Mouse (Mus musculus) small intestine, adult 2 months (tissue): ENCODE results near the gene Syne3.

Source experiments
- CTCF ChIP-seq: fragments of 200-500 bp; IDR thresholded peaks from 2 replicates; pipeline ENCODE4 v1.5.1; 2012; ENCODE audit warnings: low read depth, mild to moderate bottlenecking, control low read depth, inconsistent platforms, low read length, moderate library complexity, mixed read lengths; ENCODE audit not compliant: insufficient replicate concordance, insufficient read length; ENCODE audit errors: extremely low read depth
- POLR2A ChIP-seq: fragments of 200-500 bp; IDR thresholded peaks from 2 replicates; pipeline ENCODE4 v1.6.1; 2012; ENCODE audit warnings: low read depth, mild to moderate bottlenecking, control low read depth, inconsistent platforms, low read length, moderate library complexity

DNA sequence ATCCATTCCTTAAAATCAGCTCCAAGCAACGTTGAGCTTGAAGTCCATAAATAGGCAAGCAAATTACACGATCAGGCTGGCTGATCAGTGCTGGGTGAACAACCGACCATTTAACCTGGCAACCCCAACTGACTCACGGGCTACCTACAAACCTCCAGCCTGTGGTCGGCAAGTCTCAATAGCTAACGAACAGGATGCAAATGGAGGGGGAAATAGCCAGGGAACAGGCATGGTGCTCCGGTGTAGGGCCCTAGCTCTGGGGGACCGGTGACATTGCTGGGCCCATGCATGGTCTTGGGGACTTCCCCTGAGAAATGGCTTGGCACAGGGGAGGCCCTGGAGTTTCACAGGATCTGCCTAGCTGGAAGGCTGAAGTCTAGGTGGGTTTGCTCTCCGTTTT is 8.3 kb downstream of the Syne3 start:
- no peak for TF ChIP-seq CTCF
- no peak for TF ChIP-seq POLR2A
